Mouse (Mus musculus) right cerebral cortex, postnatal 10 days (tissue): Measurements from ENCODE around the gene Cdc6.
"Not testable (repeated sequence)": the region's sequence is repeated elsewhere in the genome, so short reads cannot be mapped to it uniquely, and the experiment has no call there.

Experiments
- DNase-seq, 2 experiments: peaks; one replicate each; pipeline ENCODE4 v3.0.0; 2021; ENCODE audit warnings: low spot score in 2 of 2

Gene Cdc6

GRCm38 (mm10) chr11:98931513-98932292, 24.1 kb downstream of the Cdc6 start:
- peak; percentile 70 to 71 for DNase-seq

GRCm38 (mm10) chr11:98932293-98933091, 24.9 kb downstream of the Cdc6 start:
- DNase-seq = peak in 1 of 2 experiments; percentile 41

GRCm38 (mm10) chr11:98933151-98933550, 25.6 kb downstream of the Cdc6 start:
- peak; percentile 68 for DNase-seq

- DNase-seq = not testable (repeated sequence)
These were observed 26.2 kb downstream of the Cdc6 start for GRCm38 (mm10) chr11:98933847-98934246.

- no peak for DNase-seq
These were observed 26.8 kb downstream of the Cdc6 start for GRCm38 (mm10) chr11:98934367-98934766.

- peak in 1 of 2 experiments; percentile 24 for DNase-seq
These were observed 27.5 kb downstream of the Cdc6 start for GRCm38 (mm10) chr11:98935123-98935522.

- DNase-seq = peak in 1 of 2 experiments; percentile 43
These were observed 28.6 kb downstream of the Cdc6 start for GRCm38 (mm10) chr11:98936170-98936569.

- DNase-seq = peak in 1 of 2 experiments; percentile 33
These were observed 29.2 kb downstream of the Cdc6 start for GRCm38 (mm10) chr11:98936606-98937409.

- DNase-seq = peak; percentile 85 to 90
These were observed 29.9 kb downstream of the Cdc6 start for GRCm38 (mm10) chr11:98937410-98937913.

- peak in 1 of 2 experiments; percentile 59 for DNase-seq
These were observed 30.5 kb downstream of the Cdc6 start for GRCm38 (mm10) chr11:98937914-98938694.

- peak in 1 of 2 experiments; percentile 31 for DNase-seq
These were observed 31.1 kb downstream of the Cdc6 start for GRCm38 (mm10) chr11:98938701-98939083.

- DNase-seq = no peak
These were observed 31.7 kb downstream of the Cdc6 start for GRCm38 (mm10) chr11:98939084-98939952.

GRCm38 (mm10) chr11:98939953-98940641, 32.5 kb downstream of the Cdc6 start:
- no peak for DNase-seq

GRCm38 (mm10) chr11:98940776-98941175, 33.2 kb downstream of the Cdc6 start:
- no peak for DNase-seq

GRCm38 (mm10) chr11:98941341-98941825, 33.8 kb downstream of the Cdc6 start:
- DNase-seq = peak; percentile 86 to 87

GRCm38 (mm10) chr11:98941826-98942550, 34.4 kb downstream of the Cdc6 start:
- peak in 1 of 2 experiments; percentile 88 for DNase-seq

GRCm38 (mm10) chr11:98942555-98942922, 34.9 kb downstream of the Cdc6 start:
- DNase-seq = no peak

- DNase-seq = no peak
These were observed 35.5 kb downstream of the Cdc6 start for GRCm38 (mm10) chr11:98942923-98943641.
